Mouse (Mus musculus): Measurements from ENCODE around the gene Klc2. TPM values are rescaled to one million over a fixed set of nuclear protein-coding genes. Genes with fewer than 3 reads are reported as not detected.

Klc2 gene
- polyA plus RNA-seq, 1 experiment from 2014 or later, result 19.8 TPM

GRCm38 (mm10) chr19:5113783-5114182 is 4.6 kb downstream of the Klc2 start:
- Histone ChIP-seq H3K4me2 (ENCODE audit: low read depth, low read length) (no peak overlapping the region; the same call in 1 of the 2 replicates), H3K9me3 (replicated peaks; ENCODE audit: control insufficient read depth, low read length) (no peaks in the 10 kb centered on the region), H3K9ac (replicated peaks; ENCODE audit: low read length) (no peak overlapping the region), H3K4me3 (ENCODE audit: low read depth, low read length) (no peak overlapping the region), H3K36me3 (replicated peaks; ENCODE audit: control insufficient read depth, insufficient read depth, low read depth, low read length) (peaks cover 4% of the 10 kb centered on the region), H3K27ac (replicated peaks; ENCODE audit: low read depth, low read length) (no peak overlapping the region), H3K27me3 (ENCODE audit: control insufficient read depth, insufficient read depth, low read length) (no peaks in the 10 kb centered on the region), H3K4me1 (ENCODE audit: control insufficient read depth, insufficient read depth, low read length) (no peaks in the 10 kb centered on the region)
- DNase-seq (ENCODE audit: low spot score) (no peak), ATAC-seq (replicated peaks; ENCODE audit: insufficient number of reproducible peaks, low FRiP score, low TSS enrichment, low read depth) (no peak)
- WGBS, result 92% methylated on average over 7 of the region's 7 CpGs

GRCm38 (mm10) chr19:5109659-5110453 is 8.5 kb downstream of the Klc2 start:
- no peak overlapping the region for H3K27ac ChIP-seq (replicated peaks; ENCODE audit: low read depth, low read length)
- H3K4me3 ChIP-seq (ENCODE audit: low read depth, low read length), result no peak overlapping the region
- H3K9me3 ChIP-seq (replicated peaks; ENCODE audit: control insufficient read depth, low read length), result no peaks in the 10 kb centered on the region
- DNase-seq (ENCODE audit: low spot score) (no peak), ATAC-seq (replicated peaks; ENCODE audit: insufficient number of reproducible peaks, low FRiP score, low TSS enrichment, low read depth) (no peak)
- H3K4me2 ChIP-seq (ENCODE audit: low read depth, low read length), result no peak overlapping the region
- no peaks in the 10 kb centered on the region for H3K27me3 ChIP-seq (ENCODE audit: control insufficient read depth, insufficient read depth, low read length)
- WGBS, result 73% methylated on average over 19 of the region's 19 CpGs
- H3K9ac ChIP-seq (replicated peaks; ENCODE audit: low read length), result no peak overlapping the region
- H3K4me1 ChIP-seq (ENCODE audit: control insufficient read depth, insufficient read depth, low read length), result peaks cover 6% of the 10 kb centered on the region; the same call in 1 of the 2 replicates
- H3K36me3 ChIP-seq (replicated peaks; ENCODE audit: control insufficient read depth, insufficient read depth, low read depth, low read length), result peaks cover 4% of the 10 kb centered on the region

GRCm38 (mm10) chr19:5108702-5109101 is 9.7 kb downstream of the Klc2 start:
- Histone ChIP-seq H3K4me2 (ENCODE audit: low read depth, low read length) (no peak overlapping the region), H3K9me3 (replicated peaks; ENCODE audit: control insufficient read depth, low read length) (no peaks in the 10 kb centered on the region), H3K9ac (replicated peaks; ENCODE audit: low read length) (no peak overlapping the region), H3K36me3 (replicated peaks; ENCODE audit: control insufficient read depth, insufficient read depth, low read depth, low read length) (peaks cover 2% of the 10 kb centered on the region), H3K27ac (replicated peaks; ENCODE audit: low read depth, low read length) (no peak overlapping the region), H3K4me1 (ENCODE audit: control insufficient read depth, insufficient read depth, low read length) (peaks cover 6% of the 10 kb centered on the region; the same call in 1 of the 2 replicates), H3K4me3 (ENCODE audit: low read depth, low read length) (no peak overlapping the region), H3K27me3 (ENCODE audit: control insufficient read depth, insufficient read depth, low read length) (no peaks in the 10 kb centered on the region)
- WGBS, result 42% methylated on average over 4 of the region's 4 CpGs
- no peak for DNase-seq (ENCODE audit: low spot score)
- no peak for ATAC-seq (replicated peaks; ENCODE audit: insufficient number of reproducible peaks, low FRiP score, low TSS enrichment, low read depth)

- Histone ChIP-seq H3K27ac (replicated peaks; ENCODE audit: low read depth, low read length) (no peak overlapping the region), H3K4me1 (ENCODE audit: control insufficient read depth, insufficient read depth, low read length) (peaks cover 6% of the 10 kb centered on the region; the same call in 1 of the 2 replicates), H3K4me2 (ENCODE audit: low read depth, low read length) (no peak overlapping the region), H3K27me3 (ENCODE audit: control insufficient read depth, insufficient read depth, low read length) (no peaks in the 10 kb centered on the region), H3K4me3 (ENCODE audit: low read depth, low read length) (no peak overlapping the region), H3K9me3 (replicated peaks; ENCODE audit: control insufficient read depth, low read length) (no peaks in the 10 kb centered on the region), H3K9ac (replicated peaks; ENCODE audit: low read length) (no peak overlapping the region), H3K36me3 (replicated peaks; ENCODE audit: control insufficient read depth, insufficient read depth, low read depth, low read length) (peaks cover 2% of the 10 kb centered on the region)
- 27% methylated on average over 5 of the region's 5 CpGs for WGBS
- DNase-seq (ENCODE audit: low spot score), result peak; percentile 64
- no peak for ATAC-seq (replicated peaks; ENCODE audit: insufficient number of reproducible peaks, low FRiP score, low TSS enrichment, low read depth)
Measured at GRCm38 (mm10) chr19:5108271-5108575, 10.1 kb downstream of the Klc2 start.

GRCm38 (mm10) chr19:5107556-5108270 is 10.6 kb downstream of the Klc2 start:
- Histone ChIP-seq H3K36me3 (replicated peaks; ENCODE audit: control insufficient read depth, insufficient read depth, low read depth, low read length) (peaks cover 2% of the 10 kb centered on the region; the same call in 1 of the 2 replicates), H3K4me1 (ENCODE audit: control insufficient read depth, insufficient read depth, low read length) (peaks cover 6% of the 10 kb centered on the region; the same call in 1 of the 2 replicates), H3K9me3 (replicated peaks; ENCODE audit: control insufficient read depth, low read length) (no peaks in the 10 kb centered on the region), H3K27ac (replicated peaks; ENCODE audit: low read depth, low read length) (no peak overlapping the region), H3K4me3 (ENCODE audit: low read depth, low read length) (no peak overlapping the region), H3K4me2 (ENCODE audit: low read depth, low read length) (no peak overlapping the region), H3K27me3 (ENCODE audit: control insufficient read depth, insufficient read depth, low read length) (no peaks in the 10 kb centered on the region), H3K9ac (replicated peaks; ENCODE audit: low read length) (no peak overlapping the region)
- DNase-seq (ENCODE audit: low spot score) (no peak), ATAC-seq (replicated peaks; ENCODE audit: insufficient number of reproducible peaks, low FRiP score, low TSS enrichment, low read depth) (no peak)
- WGBS, result 68% methylated on average over 18 of the region's 18 CpGs

GRCm38 (mm10) chr19:5106731-5107191 is 11.6 kb downstream of the Klc2 start, which contains the start of gene Rab1b:
Rab1b (minus strand) TSS chr19:5107072.
- peaks cover 6% of the 10 kb centered on the region; the same call in 1 of the 2 replicates for H3K4me1 ChIP-seq (ENCODE audit: control insufficient read depth, insufficient read depth, low read length)
- H3K4me3 ChIP-seq (ENCODE audit: low read depth, low read length), result peak within 1 kb of the TSS; percentile 82
- H3K36me3 ChIP-seq (replicated peaks; ENCODE audit: control insufficient read depth, insufficient read depth, low read depth, low read length), result peaks cover 3% of the 10 kb centered on the region
- H3K4me2 ChIP-seq (ENCODE audit: low read depth, low read length), result peak within 1 kb of the TSS; percentile 88
- under 1% methylated on average over 46 of the region's 46 CpGs for WGBS
- DNase-seq (ENCODE audit: low spot score) (peak; percentile 99), ATAC-seq (replicated peaks; ENCODE audit: insufficient number of reproducible peaks, low FRiP score, low TSS enrichment, low read depth) (peak; percentile 92)
- peak within 1 kb of the TSS; percentile 82 for H3K27ac ChIP-seq (replicated peaks; ENCODE audit: low read depth, low read length)
- no peaks in the 10 kb centered on the region for H3K9me3 ChIP-seq (replicated peaks; ENCODE audit: control insufficient read depth, low read length)
- H3K27me3 ChIP-seq (ENCODE audit: control insufficient read depth, insufficient read depth, low read length), result no peaks in the 10 kb centered on the region
- H3K9ac ChIP-seq (replicated peaks; ENCODE audit: low read length), result peak within 1 kb of the TSS; percentile 85

- H3K4me2 ChIP-seq (ENCODE audit: low read depth, low read length), result peak overlapping the region; percentile 88
- WGBS, result 17% methylated on average over 9 of the region's 9 CpGs
- peaks cover 5% of the 10 kb centered on the region for H3K36me3 ChIP-seq (replicated peaks; ENCODE audit: control insufficient read depth, insufficient read depth, low read depth, low read length)
Measured at GRCm38 (mm10) chr19:5106074-5106473, 12.3 kb downstream of the Klc2 start.

More at GRCm38 (mm10) chr19:5106074-5106473, 12.3 kb downstream of the Klc2 start:
- peak overlapping the region; percentile 82; the same call in 1 of the 2 replicates for H3K27ac ChIP-seq (replicated peaks; ENCODE audit: low read depth, low read length)
- no peaks in the 10 kb centered on the region for H3K9me3 ChIP-seq (replicated peaks; ENCODE audit: control insufficient read depth, low read length)
- H3K4me1 ChIP-seq (ENCODE audit: control insufficient read depth, insufficient read depth, low read length), result peaks cover 6% of the 10 kb centered on the region; the same call in 1 of the 2 replicates
- no peaks in the 10 kb centered on the region for H3K27me3 ChIP-seq (ENCODE audit: control insufficient read depth, insufficient read depth, low read length)
- DNase-seq (ENCODE audit: low spot score), result no peak
- H3K4me3 ChIP-seq (ENCODE audit: low read depth, low read length), result peak overlapping the region; percentile 82
- no peak for ATAC-seq (replicated peaks; ENCODE audit: insufficient number of reproducible peaks, low FRiP score, low TSS enrichment, low read depth)
- H3K9ac ChIP-seq (replicated peaks; ENCODE audit: low read length), result peak overlapping the region; percentile 85

Data from embryonic facial prominence, embryonic 11.5 days (tissue).